Mouse (Mus musculus) liver, postnatal 0 days (tissue): Measurements from ENCODE around the gene Zc4h2. TPM values are rescaled to one million over a fixed set of nuclear protein-coding genes. Genes with fewer than 3 reads are reported as not detected.

Source experiments
- ATAC-seq: fragments of 200-750 bp; cut with Nextera tagmentation; 2 replicates; pipeline ENCODE4 v1.8.0; 2017; ENCODE audit warnings: mild to moderate bottlenecking, moderate library complexity
- DNase-seq: peaks from one replicate; pipeline ENCODE4 v3.0.0-alpha.2; 2016
- H3K27ac ChIP-seq: fragments of 300-500 bp; sonication (generic); 2 replicates; pipeline ENCODE4 v1.5.1; 2014; ENCODE audit warnings: antibody characterized with exemption, moderate library complexity, mild to moderate bottlenecking, low read depth
- H3K27me3 ChIP-seq: fragments of 300-500 bp; sonication (generic); 2 replicates; pipeline ENCODE4 v1.6.1; 2014; ENCODE audit warnings: low read length, control low read depth, mixed read lengths; ENCODE audit not compliant: insufficient read depth
- H3K36me3 ChIP-seq: fragments of 300-500 bp; sonication (generic); replicated peaks from 2 replicates; pipeline ENCODE4 v1.6.1; 2014; ENCODE audit warnings: mild to moderate bottlenecking, control low read depth, low read length, moderate library complexity, mixed read lengths; ENCODE audit not compliant: insufficient read depth
- H3K4me1 ChIP-seq: fragments of 300-500 bp; sonication (generic); 2 replicates; pipeline ENCODE4 v1.6.1; 2014; ENCODE audit warnings: antibody characterized with exemption, mild to moderate bottlenecking, control low read depth; ENCODE audit not compliant: insufficient read depth
- H3K4me2 ChIP-seq: fragments of 300-500 bp; sonication (generic); 2 replicates; pipeline ENCODE4 v1.6.1; 2014; ENCODE audit warnings: low read depth, mild to moderate bottlenecking, low read length, moderate library complexity, mixed read lengths
- H3K4me3 ChIP-seq: fragments of 300-500 bp; sonication (generic); 2 replicates; pipeline ENCODE4 v1.5.1; 2014; ENCODE audit warnings: low read depth, low read length
- H3K9ac ChIP-seq: fragments of 300-500 bp; sonication (generic); replicated peaks from 2 replicates; pipeline ENCODE4 v1.6.1; 2014; ENCODE audit warnings: mild to moderate bottlenecking, moderate library complexity
- H3K9me3 ChIP-seq: fragments of 300-500 bp; sonication (generic); 2 replicates; pipeline ENCODE4 v1.6.1; 2016; ENCODE audit warnings: mild to moderate bottlenecking, control low read depth, low read length, mixed read lengths
- CTCF ChIP-seq: sonication (generic); IDR thresholded peaks from 2 replicates; pipeline ENCODE4 v1.5.1; 2016; ENCODE audit warnings: antibody characterized with exemption, low read depth
- EP300 ChIP-seq: IDR thresholded peaks from 2 replicates; pipeline ENCODE4 v1.6.1; 2016; ENCODE audit warnings: antibody characterized with exemption, low read depth, mild to moderate bottlenecking
- WGBS: fragments of 180-500 bp; shearing (Covaris S2); extraction: QIAGEN DNeasy Blood & Tissue Kit; methylation state at CpG from one replicate; pipeline ENCODE4 v1.1.7; 2014; ENCODE audit not compliant: insufficient replicate concordance; 5-methylcytosine and 5-hydroxymethylcytosine counted together
- polyA plus RNA-seq: library from polyadenylated mRNA; unstranded; fragments of >200 nt; fragmentation: Nextera tagmentation; extraction: Ambion mirVana; gene quantifications from 2 replicates; pipeline ENCODE4 v1.2.1, GENCODE M21; 2015

Gene Zc4h2
- polyA plus RNA-seq: 0.90 and 1.2 TPM in 2 replicates

DNA sequence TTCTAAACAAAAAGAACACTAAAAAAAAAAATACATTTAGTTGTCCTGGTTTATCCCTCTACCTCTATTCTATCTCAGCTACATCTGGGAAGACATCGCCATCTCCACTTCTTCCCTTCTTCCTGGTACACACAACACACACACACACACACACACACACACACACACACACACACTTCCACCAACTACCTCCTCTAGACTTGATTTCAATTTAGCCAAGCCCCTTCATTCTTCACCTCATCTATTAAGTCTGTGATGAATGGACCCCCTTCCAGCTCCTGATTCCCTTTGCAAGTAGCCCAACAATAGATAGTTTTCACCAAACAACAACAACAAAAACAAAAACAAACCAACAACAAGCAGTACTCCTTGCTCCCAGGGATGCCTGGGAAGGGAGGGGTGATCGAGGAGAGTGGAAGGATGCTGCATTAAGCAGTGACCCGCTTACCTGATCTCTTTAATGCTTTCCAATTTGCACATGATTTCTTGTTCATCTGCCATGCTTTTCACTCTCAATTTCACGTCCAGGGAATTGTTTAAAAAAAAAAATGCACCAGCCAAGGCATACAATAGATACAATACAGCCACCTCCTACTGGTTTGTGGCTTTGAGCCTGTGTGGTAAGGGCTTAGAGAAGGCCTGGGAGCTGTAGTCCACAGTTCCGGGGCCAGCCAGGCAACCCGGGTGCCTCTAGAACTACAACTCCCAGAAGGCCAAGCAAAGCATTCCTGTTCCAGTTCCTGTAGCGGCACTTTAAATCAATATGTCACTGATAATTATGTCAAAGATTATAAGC, at the start of gene Zc4h2:
TSS of gene Zc4h2 (minus strand) at position 706 of the 796 bp plus-strand sequence.
- no peak within 1 kb of the TSS for H3K27ac ChIP-seq
- ATAC-seq (peak; percentile 98), DNase-seq (peak; percentile 67)
- peak within 1 kb of the TSS; percentile 56 for H3K4me3 ChIP-seq
- H3K27me3 ChIP-seq: no peaks in the 10 kb centered on the region
- H3K4me2 ChIP-seq: peak within 1 kb of the TSS; percentile 59
- no peaks in the 10 kb centered on the region for H3K4me1 ChIP-seq
- 23% methylated on average over 7 of the region's 7 CpGs for WGBS
- H3K36me3 ChIP-seq: no peaks in the 10 kb centered on the region
- no peak for TF ChIP-seq EP300
- TF ChIP-seq CTCF: no peak
- no peaks in the 10 kb centered on the region for H3K9me3 ChIP-seq
- peak within 1 kb of the TSS; percentile 48; the same call in 1 of the 2 replicates for H3K9ac ChIP-seq

DNA sequence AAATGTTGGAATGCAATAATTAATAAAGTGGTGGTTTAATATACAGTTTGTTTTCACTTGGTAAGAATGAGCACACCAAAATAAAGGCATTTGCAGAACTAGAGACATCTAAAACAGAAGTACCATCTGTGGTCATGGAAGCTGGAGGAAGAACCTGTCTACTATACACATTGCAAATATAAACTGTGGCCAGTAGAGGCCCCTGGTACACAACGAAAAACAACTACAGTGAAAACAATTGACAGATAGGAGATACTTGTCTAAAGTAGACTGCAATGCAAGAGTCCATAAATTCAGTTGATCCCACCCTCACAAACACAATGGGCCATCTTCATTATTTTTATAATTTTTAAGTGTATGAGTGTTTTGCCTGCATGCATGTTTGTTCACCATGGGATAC, 28.8 kb upstream of the Zc4h2 start:
- no peak overlapping the region for H3K4me3 ChIP-seq
- peak; percentile 14; the same call in 1 of the 2 replicates for TF ChIP-seq CTCF
- TF ChIP-seq EP300: no peak
- no peak overlapping the region for H3K9ac ChIP-seq
- H3K9me3 ChIP-seq: no peaks in the 10 kb centered on the region
- no peak for ATAC-seq
- no peak overlapping the region for H3K4me2 ChIP-seq
- no peak for DNase-seq
- no peaks in the 10 kb centered on the region for H3K4me1 ChIP-seq
- H3K27me3 ChIP-seq: no peaks in the 10 kb centered on the region
- no peak overlapping the region for H3K27ac ChIP-seq
- 34% methylated on average over 1 of the region's 1 CpGs for WGBS
- H3K36me3 ChIP-seq: no peaks in the 10 kb centered on the region

DNA sequence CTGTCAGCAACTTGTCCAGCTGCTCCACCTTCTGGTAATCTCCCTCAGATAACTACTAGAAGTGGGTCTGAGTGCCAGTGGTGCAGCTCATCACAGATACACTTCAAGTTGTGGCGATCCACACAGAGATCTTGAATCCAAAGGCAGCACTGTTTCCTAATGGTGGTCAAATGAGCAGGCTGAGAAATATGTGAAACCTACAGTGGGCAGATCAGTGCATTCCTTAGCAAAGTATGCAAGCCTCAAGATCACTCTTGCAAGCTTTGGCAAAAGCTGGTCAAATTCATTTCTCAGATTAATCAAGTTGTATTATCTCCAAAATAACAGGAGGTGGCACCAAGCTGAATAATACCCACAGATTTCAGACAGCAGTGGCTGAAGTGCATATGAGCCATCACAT, 23.9 kb upstream of the Zc4h2 start:
- Histone ChIP-seq H3K36me3 (no peaks in the 10 kb centered on the region), H3K9me3 (no peaks in the 10 kb centered on the region), H3K4me2 (no peak overlapping the region), H3K4me3 (no peak overlapping the region), H3K27me3 (no peaks in the 10 kb centered on the region), H3K9ac (no peak overlapping the region), H3K4me1 (no peaks in the 10 kb centered on the region), H3K27ac (no peak overlapping the region)
- ATAC-seq (no peak), DNase-seq (no peak)
- TF ChIP-seq EP300 (no peak), CTCF (no peak)
- WGBS: 83% methylated on average over 1 of the region's 1 CpGs

DNA sequence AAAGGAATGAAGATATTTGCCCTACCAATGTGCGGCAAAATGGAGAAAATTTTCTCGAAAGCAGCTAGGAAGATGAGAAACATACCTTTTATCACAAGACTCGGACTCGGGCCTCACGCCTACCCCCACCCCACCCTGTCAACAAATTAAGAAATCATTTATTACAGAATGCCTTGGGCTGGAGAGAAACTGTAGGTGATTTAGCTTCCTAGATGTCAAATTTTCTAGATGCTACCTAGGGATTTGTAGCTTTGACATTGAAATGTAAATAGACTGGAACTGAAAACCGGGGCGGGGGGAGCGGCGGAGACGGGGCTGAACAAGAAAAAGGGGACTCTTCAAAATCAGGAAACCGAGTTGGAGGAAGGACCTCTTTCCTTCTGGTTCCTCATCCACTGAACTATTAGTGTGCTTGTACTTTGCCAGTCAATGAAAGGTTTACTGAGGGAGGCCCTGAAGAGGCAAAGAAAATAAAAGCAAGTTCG, 333 bp upstream of the Zc4h2 start:
- no peak overlapping the region for H3K27ac ChIP-seq
- peak overlapping the region; percentile 48; the same call in 1 of the 2 replicates for H3K9ac ChIP-seq
- peak overlapping the region; percentile 59 for H3K4me2 ChIP-seq
- H3K4me3 ChIP-seq: peak overlapping the region; percentile 56
- TF ChIP-seq CTCF (no peak), EP300 (no peak)
- no peaks in the 10 kb centered on the region for H3K27me3 ChIP-seq
- H3K4me1 ChIP-seq: no peaks in the 10 kb centered on the region
- 20% methylated on average over 12 of the region's 12 CpGs for WGBS
- no peak for DNase-seq
- ATAC-seq: peak; percentile 66
- H3K36me3 ChIP-seq: no peaks in the 10 kb centered on the region
- H3K9me3 ChIP-seq: no peaks in the 10 kb centered on the region

DNA sequence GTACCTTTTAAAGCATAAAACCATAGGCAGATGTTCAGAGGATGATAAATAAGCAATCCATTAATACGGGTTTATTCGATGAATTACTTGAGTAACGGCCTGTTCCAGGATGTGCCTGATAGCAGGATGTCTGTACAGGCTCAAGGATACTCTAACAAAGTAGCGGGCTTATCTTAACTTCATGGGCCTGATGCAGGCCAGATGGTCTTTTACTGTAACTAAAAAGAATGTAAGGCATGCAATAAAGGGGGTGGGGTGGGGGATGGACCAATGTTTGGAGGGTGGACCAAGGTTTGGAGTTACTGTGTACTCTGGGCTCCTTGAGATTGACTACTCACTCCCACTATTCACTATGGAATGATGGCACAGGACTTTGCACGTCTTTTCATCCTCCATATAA, 57.7 kb downstream of the Zc4h2 start:
- no peak overlapping the region for H3K4me2 ChIP-seq
- no peaks in the 10 kb centered on the region for H3K36me3 ChIP-seq
- H3K9ac ChIP-seq: no peak overlapping the region
- no peaks in the 10 kb centered on the region for H3K9me3 ChIP-seq
- no peak overlapping the region for H3K27ac ChIP-seq
- WGBS: 67% methylated on average over 5 of the region's 5 CpGs
- TF ChIP-seq CTCF (no peak), EP300 (no peak)
- H3K27me3 ChIP-seq: no peaks in the 10 kb centered on the region
- no peak for DNase-seq
- ATAC-seq: no peak
- H3K4me1 ChIP-seq: no peaks in the 10 kb centered on the region
- H3K4me3 ChIP-seq: no peak overlapping the region

Other genes starting within 250 kb of the Zc4h2 start
- 1.4 and 1.6 TPM in 2 replicates for gene Amer1, start 213.6 kb downstream of the Zc4h2 start, polyA plus RNA-seq
- gene Asb12, start 100.5 kb downstream of the Zc4h2 start, polyA plus RNA-seq: 0.31 TPM in 1 of 2 replicates, not detected in the other
- not detected in 2 replicates for gene Pfn5, start 100.4 kb downstream of the Zc4h2 start, polyA plus RNA-seq
- 0.08 and 0.09 TPM in 2 replicates for gene Zc3h12b, start 53.2 kb upstream of the Zc4h2 start, polyA plus RNA-seq